Mouse (Mus musculus) CH12.LX (cell line): Measurements from ENCODE around the gene Sort1.

ENCODE experiments used
- CTCF ChIP-seq, 2 experiments: IDR thresholded peaks in 1 of 2; conservative IDR thresholded peaks in 1 of 2; 2 replicates each; pipeline ENCODE4 v1.5.1; 2011 to 2012; ENCODE audit warnings: low read depth in 2 of 2, low read length in 2 of 2, improper control_type of control experiment in 1 of 2, inconsistent platforms in 1 of 2, mild to moderate bottlenecking in 1 of 2, moderate library complexity in 1 of 2
- EP300 ChIP-seq: IDR thresholded peaks from 2 replicates; pipeline ENCODE4 v1.6.1; 2011; ENCODE audit warnings: low read length, improper control_type of control experiment
- GABPA ChIP-seq: IDR thresholded peaks from 2 replicates; pipeline ENCODE4 v1.6.1; 2012; ENCODE audit warnings: low read depth, low read length, improper control_type of control experiment, inconsistent platforms; ENCODE audit not compliant: insufficient replicate concordance
- JUND ChIP-seq: conservative IDR thresholded peaks from 2 replicates; pipeline ENCODE4 v1.6.1; 2011; ENCODE audit warnings: low read depth, low read length, improper control_type of control experiment
- MYC ChIP-seq: IDR thresholded peaks from 2 replicates; pipeline ENCODE4 v1.6.1; 2011; ENCODE audit warnings: low read depth, mild to moderate bottlenecking, improper control_type of control experiment, low read length
- POLR2A ChIP-seq: IDR thresholded peaks from 2 replicates; pipeline ENCODE4 v1.6.1; 2011; ENCODE audit warnings: low read depth, mild to moderate bottlenecking, improper control_type of control experiment, low read length
- UBTF ChIP-seq: IDR thresholded peaks from 2 replicates; pipeline ENCODE4 v1.6.1; 2012; ENCODE audit warnings: low read depth, mild to moderate bottlenecking, inconsistent platforms, low read length, improper control_type of control experiment, moderate library complexity
- USF1 ChIP-seq: IDR thresholded peaks from 2 replicates; pipeline ENCODE4 v1.6.1; 2014; ENCODE audit warnings: low read depth, mild to moderate bottlenecking, inconsistent platforms, low read length, improper control_type of control experiment

GRCm38 (mm10) chr3:108360894-108361293 lies 77.0 kb downstream of the Sort1 start:
- no peak for TF ChIP-seq CTCF (conservative IDR thresholded peaks at IDR 0.05 in 1 of 2, IDR thresholded peaks at IDR 0.05 in 1 of 2; ENCODE audit: low read depth in 2 of 2, low read length in 2 of 2)
- no peak for TF ChIP-seq GABPA
- TF ChIP-seq JUND: no peak
- TF ChIP-seq POLR2A: no peak
- no peak for TF ChIP-seq USF1
- TF ChIP-seq EP300: no peak
- TF ChIP-seq MYC: no peak
- no peak for TF ChIP-seq UBTF
